Mouse (Mus musculus) embryonic fibroblast, embryonic 13.5 days (primary cell): ENCODE measurements at regions not wholly inside any gene's neighbourhood (a gene's known extent, or its start where the extent isn't known, plus 50 kb on each side); places are given as distances from the start of the nearest gene placed in this dataset.

Experiments
- CTCF ChIP-seq: IDR thresholded peaks from 2 replicates; pipeline ENCODE4 v1.5.1; 2011; ENCODE audit warnings: mild to moderate bottlenecking, control low read depth, low read length, moderate library complexity, borderline replicate concordance; ENCODE audit not compliant: insufficient read depth
- POLR2A ChIP-seq: IDR thresholded peaks from 2 replicates; pipeline ENCODE4 v1.6.1; 2011; ENCODE audit warnings: low read depth, mild to moderate bottlenecking, control low read depth, low read length, moderate library complexity

DNA sequence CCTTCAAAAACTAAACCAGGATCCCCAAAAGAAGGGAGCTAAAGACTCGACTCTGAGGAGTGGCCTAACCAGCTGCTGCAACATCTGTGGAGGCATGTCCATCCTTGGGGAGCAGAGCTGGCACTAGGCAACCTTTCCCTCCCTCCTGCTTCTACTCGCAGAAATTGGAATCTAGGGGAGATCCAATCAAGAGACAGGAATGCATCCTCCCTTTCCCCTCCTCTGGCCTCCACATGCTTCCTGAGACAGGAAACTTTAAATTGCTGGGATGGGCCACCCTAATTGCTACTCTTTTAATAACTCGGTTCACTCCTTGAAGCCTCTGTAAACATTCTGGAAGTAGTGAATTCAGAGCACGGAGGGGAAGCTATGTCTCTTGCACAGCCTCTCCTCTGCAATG, 117.9 kb downstream of the Trib2 start:
- TF ChIP-seq POLR2A = no peak
- TF ChIP-seq CTCF = no peak
